Mouse (Mus musculus) 3134 (cell line): ENCODE data around the gene Mief2.

ENCODE experiments used
- DNase-seq: peaks from one replicate; pipeline ENCODE4 v3.0.0-alpha.2; 2011; ENCODE audit warnings: low spot score; ENCODE audit not compliant: insufficient read length; ENCODE audit errors: extremely low read depth

Mief2 gene

GRCm38 (mm10) chr11:60776107-60776828, 48.1 kb downstream of the Mief2 start:
- no peak for DNase-seq

GRCm38 (mm10) chr11:60776829-60777740, 48.9 kb downstream of the Mief2 start, which contains the start of the genes Top3a and Smcr8:
Gene Top3a (minus strand): TSS chr11:60777365.
Gene Smcr8 (plus strand): TSS chr11:60777524.
- peak; percentile 89 for DNase-seq

GRCm38 (mm10) chr11:60777801-60778370, 49.7 kb downstream of the Mief2 start:
- DNase-seq: no peak

- no peak for DNase-seq
Observed at GRCm38 (mm10) chr11:60779673-60780189, 51.5 kb downstream of the Mief2 start.
